Mouse (Mus musculus) forebrain, embryonic 11.5 days (tissue): Measurements from ENCODE around the gene Trpc7. TPM values are rescaled to one million over a fixed set of nuclear protein-coding genes. Genes with fewer than 3 reads are reported as not detected.

ENCODE experiments used
- ATAC-seq: fragments of 200-750 bp; cut with Nextera tagmentation; replicated peaks from 2 replicates; pipeline ENCODE4 v1.8.0; 2017; ENCODE audit warnings: moderate TSS enrichment; ENCODE audit not compliant: low FRiP score
- DNase-seq: peaks from one replicate; pipeline ENCODE4 v3.0.0-alpha.2; 2017; ENCODE audit warnings: low spot score
- H3K27ac ChIP-seq: fragments of 300-500 bp; sonication (generic); 2 replicates; pipeline ENCODE4 v1.5.1; 2014; ENCODE audit warnings: low read depth, low read length
- H3K27me3 ChIP-seq: fragments of 300-500 bp; sonication (generic); 2 replicates; pipeline ENCODE4 v1.6.1; 2014; ENCODE audit warnings: mild to moderate bottlenecking, low read length, mixed read lengths; ENCODE audit not compliant: control insufficient read depth, insufficient read depth
- H3K36me3 ChIP-seq: fragments of 300-500 bp; sonication (generic); 2 replicates; pipeline ENCODE4 v1.6.1; 2014; ENCODE audit warnings: mild to moderate bottlenecking, low read length, moderate library complexity, mixed read lengths; ENCODE audit not compliant: control insufficient read depth, insufficient read depth
- H3K4me1 ChIP-seq: fragments of 300-500 bp; sonication (generic); replicated peaks from 2 replicates; pipeline ENCODE4 v1.6.1; 2014; ENCODE audit warnings: low read length, mixed read lengths; ENCODE audit not compliant: control insufficient read depth, insufficient read depth
- H3K4me2 ChIP-seq: fragments of 300-500 bp; sonication (generic); 2 replicates; pipeline ENCODE4 v1.6.1; 2014; ENCODE audit warnings: low read depth, mild to moderate bottlenecking, low read length, moderate library complexity, mixed read lengths; ENCODE audit not compliant: severe bottlenecking
- H3K4me3 ChIP-seq: fragments of 300-500 bp; sonication (generic); 2 replicates; pipeline ENCODE4 v1.5.1; 2014; ENCODE audit warnings: low read depth, low read length
- H3K9ac ChIP-seq: fragments of 300-500 bp; sonication (generic); 2 replicates; pipeline ENCODE4 v1.6.1; 2014; ENCODE audit warnings: low read length
- H3K9me3 ChIP-seq: fragments of 300-500 bp; sonication (generic); 2 replicates; pipeline ENCODE4 v1.6.1; 2016; ENCODE audit warnings: low read length, mixed read lengths; ENCODE audit not compliant: control insufficient read depth
- WGBS: fragments of 180-500 bp; shearing (Covaris S2); extraction: QIAGEN DNeasy Blood & Tissue Kit; methylation state at CpG from one replicate; pipeline ENCODE4 v1.1.7; 2014; 5-methylcytosine and 5-hydroxymethylcytosine counted together
- polyA plus RNA-seq: library from polyadenylated mRNA; unstranded; fragments of >200 nt; fragmentation: Nextera tagmentation; extraction: Ambion mirVana; gene quantifications from 2 replicates; pipeline ENCODE4 v1.2.1, GENCODE M21; 2014

Trpc7 gene
- polyA plus RNA-seq, 1 experiment from 2014 or later = not detected

GRCm38 (mm10) chr13:56734617-56735016 is 161.2 kb downstream of the Trpc7 start:
- no peak overlapping the region for H3K27ac ChIP-seq
- H3K27me3 ChIP-seq = no peaks in the 10 kb centered on the region
- no peak for ATAC-seq
- H3K4me1 ChIP-seq = no peaks in the 10 kb centered on the region
- no peak overlapping the region for H3K4me2 ChIP-seq
- no peak overlapping the region for H3K4me3 ChIP-seq
- no peaks in the 10 kb centered on the region for H3K9me3 ChIP-seq
- no peak for DNase-seq
- peaks cover 13% of the 10 kb centered on the region for H3K36me3 ChIP-seq
- H3K9ac ChIP-seq = no peak overlapping the region
- 88% methylated on average over 4 of the region's 4 CpGs for WGBS

GRCm38 (mm10) chr13:56729046-56729445 is 166.7 kb downstream of the Trpc7 start:
- Histone ChIP-seq H3K4me1 (no peaks in the 10 kb centered on the region), H3K27me3 (no peaks in the 10 kb centered on the region), H3K9me3 (no peaks in the 10 kb centered on the region), H3K9ac (no peak overlapping the region), H3K4me2 (no peak overlapping the region), H3K4me3 (no peak overlapping the region), H3K27ac (no peak overlapping the region), H3K36me3 (peaks cover 6% of the 10 kb centered on the region; the same call in 1 of the 2 replicates)
- ATAC-seq = no peak
- no peak for DNase-seq
- WGBS = 90% methylated on average over 7 of the region's 7 CpGs

- Histone ChIP-seq H3K9ac (no peak overlapping the region), H3K4me2 (no peak overlapping the region), H3K9me3 (no peaks in the 10 kb centered on the region), H3K27ac (no peak overlapping the region), H3K27me3 (no peaks in the 10 kb centered on the region), H3K4me1 (no peaks in the 10 kb centered on the region), H3K4me3 (no peak overlapping the region), H3K36me3 (peaks cover 5% of the 10 kb centered on the region; the same call in 1 of the 2 replicates)
- WGBS = 95% methylated on average over 4 of the region's 4 CpGs
- no peak for DNase-seq
- ATAC-seq = no peak
Observed at GRCm38 (mm10) chr13:56726551-56726950, 169.2 kb downstream of the Trpc7 start.

Other genes with a start within 250 kb of the Trpc7 start
- 49.7 and 51.8 TPM in 2 replicates for gene Smad5, start 193.0 kb downstream of the Trpc7 start, polyA plus RNA-seq
- not detected in 2 replicates for gene Gm45623, start 142.2 kb downstream of the Trpc7 start, polyA plus RNA-seq